Mouse (Mus musculus): ENCODE measurements around the gene Yod1. TPM values are rescaled to one million over a fixed set of nuclear protein-coding genes. Genes with fewer than 3 reads are reported as not detected.

Gene Yod1
- total RNA-seq, 2 experiments from 2014 or later, result 16.2 to 16.9 TPM

GRCm38 (mm10) chr1:130762045-130762760, 45.1 kb downstream of the Yod1 start:
- DNase-seq (ENCODE audit: low spot score in 2 of 2), result no peak
- intact Hi-C loops (cut with DNase I), result no loop called here

GRCm38 (mm10) chr1:130764027-130764461, 46.9 kb downstream of the Yod1 start:
- intact Hi-C loops (cut with DNase I), result no loop called here

GRCm38 (mm10) chr1:130767066-130767465, 49.9 kb downstream of the Yod1 start:
- DNase-seq (ENCODE audit: low spot score in 2 of 2), result no peak
- intact Hi-C loops (cut with DNase I), result no loop called here

More at GRCm38 (mm10) chr1:130764027-130764461, 46.9 kb downstream of the Yod1 start:
- DNase-seq (ENCODE audit: low spot score in 2 of 2), result no peak

GRCm38 (mm10) chr1:130769925-130770324, 52.8 kb downstream of the Yod1 start:
- no peak for DNase-seq (ENCODE audit: low spot score in 2 of 2)
- intact Hi-C loops (cut with DNase I), result no loop called here

GRCm38 (mm10) chr1:130770487-130770886, 53.4 kb downstream of the Yod1 start:
- intact Hi-C loops (cut with DNase I), result no loop called here
- DNase-seq (ENCODE audit: low spot score in 2 of 2), result no peak

GRCm38 (mm10) chr1:130770981-130771494, 53.9 kb downstream of the Yod1 start:
- no peak for DNase-seq (ENCODE audit: low spot score in 2 of 2)
- intact Hi-C loops (cut with DNase I), result no loop called here

Other genes with a start within 250 kb of the Yod1 start
- gene Zp3r, start 87.7 kb upstream of the Yod1 start, total RNA-seq (2021), result not detected
- not detected for gene C4bp, start 55.7 kb upstream of the Yod1 start, total RNA-seq (2021)
- gene Gm29427, start 1.5 kb upstream of the Yod1 start, total RNA-seq (2021), result not detected
- gene Pfkfb2, start 11.9 kb downstream of the Yod1 start, total RNA-seq (2021), result 10 to 100 TPM; 37.6 to 48.4 TPM
- gene AA986860, start 14.6 kb downstream of the Yod1 start, total RNA-seq (2021), result 1 to 10 TPM; 1.8 TPM
- not detected for gene Fcamr, start 83.6 kb downstream of the Yod1 start, total RNA-seq (2021)
- gene Pigr, start 109.4 kb downstream of the Yod1 start, total RNA-seq (2021), result not detected
- not detected for gene Fcmr, start 148.3 kb downstream of the Yod1 start, total RNA-seq (2021)
- gene Il24, start 170.1 kb downstream of the Yod1 start, total RNA-seq (2021), result not detected
- not detected for gene Il20, start 194.1 kb downstream of the Yod1 start, total RNA-seq (2021)
- not detected for gene Il19, start 222.8 kb downstream of the Yod1 start, total RNA-seq (2021)